Mouse (Mus musculus) Patski (cell line): ENCODE results near the gene Cacna1b. TPM values are rescaled to one million over a fixed set of nuclear protein-coding genes. Genes with fewer than 3 reads are reported as not detected.

Experiments used
- ATAC-seq: fragments of 100-300 bp; one replicate; pipeline ENCODE4 v1.8.0; 2021
- CTCF ChIA-PET: fragments of 350-600 bp; sonication (Branson Sonifier 250); formaldehyde crosslinking; loops from one replicate; lab custom pipeline; 2022; ENCODE audit warnings: inconsistent platforms; lab: Charles Lee
- POLR2A ChIA-PET: fragments of 350-600 bp; sonication (Branson Sonifier 250); formaldehyde crosslinking; loops from one replicate; lab custom pipeline; 2022; ENCODE audit warnings: antibody characterized with exemption, inconsistent platforms; lab: Charles Lee
- DNase-seq: peaks from one replicate; pipeline ENCODE4 v3.0.0-alpha.2; 2011; ENCODE audit warnings: low read depth, low spot score
- H3K27me3 ChIP-seq: fragments of 371-371 bp; one replicate; pipeline ENCODE4 v1.5.1; 2021
- CTCF ChIP-seq: fragments of 100-300 bp; IDR thresholded peaks from one replicate; pipeline ENCODE4 v1.5.1; 2021
- in situ Hi-C: fragments of 300-500 bp; cut with MboI; formaldehyde crosslinking; loops from 3 replicates; pipeline ENCODE4 v1.11.1; 2018; ENCODE audit warnings: low pct_unique_long_range_greater_than_20kb, mixed read lengths
- polyA plus RNA-seq: library from polyadenylated mRNA; unstranded; gene quantifications from one replicate; pipeline ENCODE4 v1.2.3, GENCODE M21; 2021

Cacna1b gene
- polyA plus RNA-seq, 1 experiment from 2014 or later: 0.42 TPM

GRCm38 (mm10) chr2:24719645-24720379 is 43.1 kb downstream of the Cacna1b start:
- H3K27me3 ChIP-seq: peaks cover 21% of the 10 kb centered on the region
- DNase-seq (no peak), ATAC-seq (no peak)
- in situ Hi-C loops: no loop called here
- TF ChIP-seq CTCF: no peak
- ChIA-PET POLR2A (no interaction called here), CTCF (no interaction called here)

- ATAC-seq: no peak
These were observed 44.0 kb downstream of the Cacna1b start for GRCm38 (mm10) chr2:24718906-24719305.

GRCm38 (mm10) chr2:24717963-24718362 is 45.0 kb downstream of the Cacna1b start:
- in situ Hi-C loops: no loop called here
- ChIA-PET POLR2A (no interaction called here), CTCF (no interaction called here)
- DNase-seq (no peak), ATAC-seq (no peak)
- no peak for TF ChIP-seq CTCF
- H3K27me3 ChIP-seq: peaks cover 27% of the 10 kb centered on the region

More at GRCm38 (mm10) chr2:24718906-24719305, 44.0 kb downstream of the Cacna1b start:
- peaks cover 21% of the 10 kb centered on the region for H3K27me3 ChIP-seq
- in situ Hi-C loops: no loop called here
- DNase-seq: no peak
- ChIA-PET CTCF (no interaction called here), POLR2A (no interaction called here)
- TF ChIP-seq CTCF: no peak

GRCm38 (mm10) chr2:24717461-24717860 is 45.5 kb downstream of the Cacna1b start:
- peaks cover 32% of the 10 kb centered on the region for H3K27me3 ChIP-seq
- no peak for ATAC-seq
- in situ Hi-C loops: no loop called here

GRCm38 (mm10) chr2:24705929-24706328 is 57.0 kb downstream of the Cacna1b start:
- in situ Hi-C loops: no loop called here
- ChIA-PET POLR2A (no interaction called here), CTCF (no interaction called here)

More at GRCm38 (mm10) chr2:24717461-24717860, 45.5 kb downstream of the Cacna1b start:
- POLR2A ChIA-PET: no interaction called here
- no peak for DNase-seq
- no peak for TF ChIP-seq CTCF
- CTCF ChIA-PET: no interaction called here

GRCm38 (mm10) chr2:24702208-24702957 is 60.6 kb downstream of the Cacna1b start:
- no peak for TF ChIP-seq CTCF
- ChIA-PET POLR2A (no interaction called here), CTCF (interaction anchor here (1.1 kb wide), 1 partner anchor 12 kb away, joined by 5 read pairs; no protein-coding TSS in a partner anchor)
- DNase-seq (no peak), ATAC-seq (no peak)
- in situ Hi-C loops: no loop called here
- peaks cover 5% of the 10 kb centered on the region for H3K27me3 ChIP-seq

More at GRCm38 (mm10) chr2:24705929-24706328, 57.0 kb downstream of the Cacna1b start:
- TF ChIP-seq CTCF: no peak
- H3K27me3 ChIP-seq: peaks cover 7% of the 10 kb centered on the region
- no peak for ATAC-seq
- DNase-seq: no peak

GRCm38 (mm10) chr2:24697281-24697980 is 65.5 kb downstream of the Cacna1b start:
- ChIA-PET POLR2A (no interaction called here), CTCF (interaction anchor here (1.4 kb wide), 1 partner anchor 16 kb away, joined by 5 read pairs; no protein-coding TSS in a partner anchor)
- ATAC-seq (no peak), DNase-seq (no peak)
- peaks cover 10% of the 10 kb centered on the region for H3K27me3 ChIP-seq
- no peak for TF ChIP-seq CTCF
- in situ Hi-C loops: no loop called here

GRCm38 (mm10) chr2:24692371-24692770 is 70.6 kb downstream of the Cacna1b start:
- in situ Hi-C loops: no loop called here
- TF ChIP-seq CTCF: no peak
- ChIA-PET POLR2A (no interaction called here), CTCF (interaction anchor here (1.2 kb wide), 1 partner anchor 11 kb away, joined by 4 read pairs; no protein-coding TSS in a partner anchor)
- ATAC-seq (no peak), DNase-seq (no peak)
- peaks cover 5% of the 10 kb centered on the region for H3K27me3 ChIP-seq

- in situ Hi-C loops: no loop called here
- ChIA-PET POLR2A (no interaction called here), CTCF (no interaction called here)
- DNase-seq (no peak), ATAC-seq (no peak)
- no peak for TF ChIP-seq CTCF
- H3K27me3 ChIP-seq: peaks cover 8% of the 10 kb centered on the region
These were observed 72.6 kb downstream of the Cacna1b start for GRCm38 (mm10) chr2:24690356-24690755.

- CTCF ChIA-PET: no interaction called here
- H3K27me3 ChIP-seq: peaks cover 21% of the 10 kb centered on the region
- no peak for DNase-seq
- no peak for TF ChIP-seq CTCF
- no peak for ATAC-seq
- POLR2A ChIA-PET: no interaction called here
- in situ Hi-C loops: no loop called here
These were observed 77.6 kb downstream of the Cacna1b start for GRCm38 (mm10) chr2:24685347-24685746.
